ENCODE assay signal across 10 mouse cellular contexts in genomic region chr10:34183731-34184130, GRCm38 (mm10). TPM values are rescaled to one million over a fixed set of nuclear protein-coding genes. Genes with fewer than 3 reads are reported as not detected.
DNase-seq lines count a peak whose midpoint lies in the region; ATAC-seq and TF ChIP-seq lines count a peak whose summit lies in the region.
"Had no signal": no experiment of that assay in that cellular context is flagged by ENCODE, and none has a peak within 500 bp of the region (broad histone marks: within the 10 kb centered on the region; RNA-seq: fewer than 3 reads in every experiment).

No protein-coding gene starts in this region.

- no peaks in the 10 kb centered on the region for H3K9me3 ChIP-seq in forebrain, embryonic 16.5 days (ENCODE audit: control insufficient read depth, low read length)

- H3K4me2 ChIP-seq in forebrain, embryonic 16.5 days (ENCODE audit: low read length): no peak overlapping the region
- H3K4me2 ChIP-seq: liver, embryonic 11.5 days had no signal

- WGBS in lung, adult 2 months: 63% methylated on average over 7 of the region's 7 CpGs
- 68% methylated on average over 7 of the region's 7 CpGs for WGBS in forebrain, embryonic 16.5 days

- intact Hi-C loops in gastrocnemius, adult 2 months (cut with DNase I): no loop called here

- no peak for TF ChIP-seq CTCF in gastrocnemius, adult 2 months (IDR thresholded peaks at IDR 0.05)
- TF ChIP-seq CTCF in lung, adult 2 months (IDR thresholded peaks at IDR 0.05; ENCODE audit: insufficient read depth, low read length): no peak

- TF ChIP-seq POLR2A in lung, adult 2 months (IDR thresholded peaks at IDR 0.05; ENCODE audit: borderline replicate concordance, extremely low read depth, low read depth, low read length): no peak

- H3K27me3 ChIP-seq in forebrain, embryonic 16.5 days (replicated peaks; ENCODE audit: control insufficient read depth, insufficient read depth, low read length): no peaks in the 10 kb centered on the region

- peak; percentile 62; the same call in 1 of the 2 replicates for ATAC-seq in forebrain, embryonic 16.5 days

- H3K27ac ChIP-seq in gastrocnemius, adult 2 months: peak overlapping the region; percentile 31; the same call in 1 of the 2 replicates
- H3K27ac ChIP-seq in forebrain, embryonic 16.5 days (ENCODE audit: low read length): no peak overlapping the region

- H3K36me3 ChIP-seq in forebrain, embryonic 16.5 days (ENCODE audit: control insufficient read depth, insufficient read depth): no peaks in the 10 kb centered on the region

- peak; percentile 68 for DNase-seq in gastrocnemius, adult 2 months
- DNase-seq in gastrocnemius, postnatal 25 days: no peak
- peak; percentile 17 for DNase-seq in lung, adult 2 months
- no peak for DNase-seq in lung, postnatal 14 days
- peak; percentile 38 for DNase-seq in right cerebral cortex, postnatal 14 days
- DNase-seq in embryo, embryonic 9.5 days (ENCODE audit: extremely low spot score): no peak
- DNase-seq: kidney, adult 8-10 months; thymus, postnatal 14 days had no signal

- peaks cover 5% of the 10 kb centered on the region for H3K4me1 ChIP-seq in lung, adult 2 months (ENCODE audit: control insufficient read depth, insufficient read depth, low read length)
- H3K4me1 ChIP-seq in forebrain, embryonic 16.5 days (replicated peaks; ENCODE audit: control insufficient read depth, insufficient read depth, low read length): no peaks in the 10 kb centered on the region

- no peak overlapping the region for H3K9ac ChIP-seq in forebrain, embryonic 16.5 days (replicated peaks; ENCODE audit: low read depth, low read length)

- no peak overlapping the region for H3K4me3 ChIP-seq in gastrocnemius, adult 2 months
- H3K4me3 ChIP-seq in lung, adult 2 months (replicated peaks; ENCODE audit: extremely low read depth, low read depth, low read length): no peak overlapping the region
- no peak overlapping the region for H3K4me3 ChIP-seq in forebrain, embryonic 16.5 days (replicated peaks; ENCODE audit: low read length)

RNA-seq across cellular contexts. Expression of gene Dse, which starts 23.8 kb away (rescaled TPM):
- total RNA-seq in gastrocnemius, adult 2 months (2021): 1 to 10 TPM; 4.2 to 4.5 TPM
- 1 to 10 TPM; 5.2 to 5.4 TPM for total RNA-seq in gastrocnemius, postnatal 25 days (2021)
- 12.4 and 16.2 TPM in 2 replicates for polyA plus RNA-seq in lung, adult 2 months (2012; rRNA removed)
- 4.5 and 6.2 TPM in 2 replicates for polyA plus RNA-seq in forebrain, embryonic 16.5 days (2015; fragmentation: Nextera tagmentation; extraction: Ambion mirVana)

RNA-seq across cellular contexts. Expression of gene Calhm6, which starts 55.9 kb away (rescaled TPM):
- total RNA-seq in gastrocnemius, adult 2 months (2021): not detected
- under 1 TPM in 1 of 2 experiments, not detected in 1; 0.24 TPM for total RNA-seq in gastrocnemius, postnatal 25 days (2021)
- polyA plus RNA-seq in lung, adult 2 months (2012; rRNA removed): 2.3 and 2.4 TPM in 2 replicates
- 0.19 and 0.22 TPM in 2 replicates for polyA plus RNA-seq in forebrain, embryonic 16.5 days (2015; fragmentation: Nextera tagmentation; extraction: Ambion mirVana)

Comparison
In these comparisons a context has a peak if more than half of its experiments do, and no peak if none do; other contexts are left out.
1. DNase-seq: peak in gastrocnemius, adult 2 months (single experiment), lung, adult 2 months (single experiment) and right cerebral cortex, postnatal 14 days (single experiment); none in gastrocnemius, postnatal 25 days (single experiment), lung, postnatal 14 days (single experiment) and embryo, embryonic 9.5 days (single experiment).